1 mouse cellular context compared by ENCODE assay signal in genomic region chr15:98608058-98608783, GRCm38 (mm10).
TF ChIP-seq lines count a peak whose summit lies in the region.

No protein-coding gene starts in this region.

TF ChIP-seq in MEL, 35 proteins besides CTCF, POLR2A, EP300 and RAD21 (continued from another document):
- no peak; the same call in 1 of the 2 replicates for TF ChIP-seq NELFE (IDR thresholded peaks at IDR 0.05; ENCODE audit: low read depth, low read length)
- TF ChIP-seq CHD1 (IDR thresholded peaks at IDR 0.05; ENCODE audit: low read depth, low read length): peak; percentile 92
- no peak for TF ChIP-seq TCF12 (IDR thresholded peaks at IDR 0.05; ENCODE audit: low read depth, low read length)
- TF ChIP-seq MEF2A (IDR thresholded peaks at IDR 0.05; ENCODE audit: extremely low read depth, insufficient replicate concordance, low read depth, low read length, poor library complexity, severe bottlenecking): no peak
- peak; percentile 10; the same call in 1 of the 2 replicates for TF ChIP-seq MAX (IDR thresholded peaks at IDR 0.05; ENCODE audit: low read length)
- TF ChIP-seq UBTF (IDR thresholded peaks at IDR 0.05; ENCODE audit: borderline replicate concordance, insufficient read depth, low read depth, low read length): no peak
- TF ChIP-seq GABPA (IDR thresholded peaks at IDR 0.05; ENCODE audit: low read depth, low read length): no peak
- TF ChIP-seq NRF1 (IDR thresholded peaks at IDR 0.05; ENCODE audit: insufficient read depth, low read depth, low read length, poor library complexity, severe bottlenecking): no peak
- TF ChIP-seq POLR2AphosphoS5 (IDR thresholded peaks at IDR 0.05; ENCODE audit: borderline replicate concordance, low read depth, low read length): no peak
